Mouse (Mus musculus): ENCODE data around the gene Scp2.

- no peak for TF ChIP-seq POLR2A (IDR thresholded peaks at IDR 0.05; ENCODE audit: extremely low read depth, insufficient read depth, low read length)
- TF ChIP-seq CTCF (IDR thresholded peaks at IDR 0.05; ENCODE audit: low read depth, low read length), result no peak
Measured at GRCm38 (mm10) chr4:108096345-108096744, 48.5 kb downstream of the Scp2 start, which contains the start of gene Podn.
